Mouse (Mus musculus): ENCODE measurements around the gene Gm8300.

- TF ChIP-seq CTCF (IDR thresholded peaks at IDR 0.05; ENCODE audit: low read depth) (no peak), EP300 (IDR thresholded peaks at IDR 0.05; ENCODE audit: low read depth) (no peak)
Observed at GRCm38 (mm10) chr12:87464678-87465297, 49.3 kb upstream of the Gm8300 start.

Measured in liver, embryonic 14.5 days (tissue).